In genomic region chr12:71048117-71048516, GRCm38 (mm10) we compare ENCODE assay signal across 8 mouse cellular contexts. TPM values are rescaled to one million over a fixed set of nuclear protein-coding genes. Genes with fewer than 3 reads are reported as not detected.
DNase-seq lines count a peak whose midpoint lies in the region; ATAC-seq and TF ChIP-seq lines count a peak whose summit lies in the region.

No protein-coding gene starts in this region.

- H3K27me3 ChIP-seq in Patski, result no peaks in the 10 kb centered on the region
- no peaks in the 10 kb centered on the region for H3K27me3 ChIP-seq in hindbrain, embryonic 16.5 days (replicated peaks; ENCODE audit: control insufficient read depth, insufficient read depth, low read length)

- 6% methylated on average over 7 of the region's 7 CpGs for WGBS in hindbrain, embryonic 16.5 days

- CTCF ChIA-PET in Patski (lab: Charles Lee), result interaction anchor here (1.0 to 1.1 kb wide), 2 partner anchors 10 to 30 kb away, joined by 3 read pairs; no protein-coding TSS in a partner anchor

- peak overlapping the region; percentile 46 for H3K27ac ChIP-seq in gastrocnemius, adult 2 months
- H3K27ac ChIP-seq in hindbrain, embryonic 16.5 days (ENCODE audit: low read depth, low read length), result peak overlapping the region; percentile 95

- H3K9ac ChIP-seq in hindbrain, embryonic 16.5 days (ENCODE audit: low read depth, low read length), result peak overlapping the region; percentile 67

- H3K4me2 ChIP-seq in hindbrain, embryonic 16.5 days (ENCODE audit: low read length), result peak overlapping the region; percentile 66

- peak overlapping the region; percentile 59 for H3K4me3 ChIP-seq in gastrocnemius, adult 2 months
- H3K4me3 ChIP-seq in hindbrain, embryonic 16.5 days (ENCODE audit: low read length), result peak overlapping the region; percentile 51

- in situ Hi-C loops in Patski (cut with MboI; ENCODE audit: low pct_unique_long_range_greater_than_20kb), result no loop called here

- no peaks in the 10 kb centered on the region for H3K9me3 ChIP-seq in hindbrain, embryonic 16.5 days (ENCODE audit: control insufficient read depth, low read length)

- intact Hi-C loops in gastrocnemius, adult 2 months (cut with DNase I), result no loop called here

- no peak for TF ChIP-seq CTCF in Patski (IDR thresholded peaks at IDR 0.05)
- TF ChIP-seq CTCF in gastrocnemius, adult 2 months (IDR thresholded peaks at IDR 0.05), result no peak

- DNase-seq in Patski (ENCODE audit: low read depth, low spot score), result no peak
- peak; percentile 97 to 98 for DNase-seq in cerebellum, postnatal 25 days
- peak; percentile 90 for DNase-seq in gastrocnemius, adult 2 months
- peak; percentile 93 to 94 for DNase-seq in layer of hippocampus, postnatal 36 days
- DNase-seq in lung, postnatal 14 days, result peak; percentile 97
- peak; percentile 89 for DNase-seq in ovary, postnatal 36 days (ENCODE audit: low spot score)
- DNase-seq in thymus, postnatal 14 days, result peak; percentile 94

- peaks cover 7% of the 10 kb centered on the region for H3K36me3 ChIP-seq in hindbrain, embryonic 16.5 days (ENCODE audit: control insufficient read depth, insufficient read depth, low read length)

- peaks cover 18% of the 10 kb centered on the region for H3K4me1 ChIP-seq in hindbrain, embryonic 16.5 days (ENCODE audit: control insufficient read depth, insufficient read depth, low read depth, low read length)

- POLR2A ChIA-PET in Patski (lab: Charles Lee), result interaction anchor here (1.0 kb wide), 1 partner anchor 31 kb away, joined by 3 read pairs; no protein-coding TSS in a partner anchor

- peak; percentile 60 for ATAC-seq in Patski
- peak; percentile 92 for ATAC-seq in hindbrain, embryonic 16.5 days

RNA-seq across cellular contexts. Expression of gene Arid4a, which starts 32.3 kb away (rescaled TPM):
- 17.3 TPM for polyA plus RNA-seq in Patski (2021)
- total RNA-seq in gastrocnemius, adult 2 months (2021), result 1 to 10 TPM; 8.7 to 9.0 TPM
- polyA plus RNA-seq in hindbrain, embryonic 16.5 days (2015; fragmentation: Nextera tagmentation; extraction: Ambion mirVana), result 41.4 and 41.7 TPM in 2 replicates
- 10 to 100 TPM; 41.7 to 44.2 TPM for total RNA-seq in layer of hippocampus, postnatal 36 days (2021)

Comparison
In these comparisons a context has a peak if more than half of its experiments do, and no peak if none do; other contexts are left out.
1. RNA of gene Arid4a, which starts 32.3 kb away (total RNA-seq): 41.7 to 44.2 TPM in layer of hippocampus, postnatal 36 days; 8.7 to 9.0 TPM in gastrocnemius, adult 2 months; every median in the first group is over 4 times any median in the second.